Mouse (Mus musculus): ENCODE results near the gene Btbd6.

The Btbd6 gene

DNA sequence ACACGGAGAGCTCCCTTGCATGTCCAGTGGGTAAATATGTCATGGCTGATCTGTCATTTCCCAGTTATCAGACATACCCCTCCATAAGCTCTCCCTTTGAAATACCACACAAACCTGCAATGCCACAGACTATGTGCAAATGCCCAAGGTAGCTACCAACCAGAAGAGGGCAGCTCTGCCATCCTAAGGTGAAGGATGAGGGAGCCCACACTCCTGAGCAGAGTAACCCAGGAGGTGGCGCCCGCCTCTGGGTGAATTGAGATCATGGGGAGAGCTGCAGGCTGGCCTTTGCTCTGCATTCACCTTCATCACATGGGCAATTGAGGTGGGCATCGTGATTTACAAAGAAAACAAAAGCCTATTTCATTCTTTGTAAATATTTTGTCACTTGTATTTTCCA, 28.7 kb downstream of the Btbd6 start:
- in situ Hi-C loops (cut with MboI, MseI) = no loop called here

DNA sequence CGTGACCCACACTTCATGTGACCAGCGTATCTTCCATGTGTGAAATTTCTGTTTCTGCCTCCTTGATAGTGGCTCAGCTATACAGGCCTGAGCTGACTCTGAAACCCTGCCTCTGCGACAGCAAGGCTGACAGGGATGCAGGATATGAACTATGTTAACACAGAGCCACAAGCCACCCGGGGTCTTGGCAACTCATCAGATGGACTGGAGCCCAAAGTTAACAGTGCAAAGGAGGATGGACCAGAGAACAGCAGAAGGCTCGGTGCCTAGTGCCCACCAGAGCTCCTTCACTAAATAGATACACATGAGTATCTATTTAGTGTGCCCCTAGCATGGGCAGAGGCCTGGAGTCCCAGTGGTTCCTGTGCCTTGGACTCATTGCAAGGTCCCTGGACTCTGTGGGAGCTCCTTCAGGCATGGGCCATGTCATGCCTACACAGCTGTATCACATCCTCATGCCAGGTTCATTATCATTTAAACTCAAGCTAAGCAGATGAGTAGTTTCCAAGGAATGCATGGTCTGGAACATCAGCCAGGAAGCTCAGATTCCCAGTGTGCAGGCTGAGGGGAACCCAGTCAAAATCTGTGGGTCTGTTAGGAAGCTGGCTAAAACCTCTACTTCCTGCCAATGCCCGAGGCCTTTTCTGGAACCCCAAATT, 35.5 kb downstream of the Btbd6 start:
- in situ Hi-C loops (cut with MboI, MseI) = no loop called here

DNA sequence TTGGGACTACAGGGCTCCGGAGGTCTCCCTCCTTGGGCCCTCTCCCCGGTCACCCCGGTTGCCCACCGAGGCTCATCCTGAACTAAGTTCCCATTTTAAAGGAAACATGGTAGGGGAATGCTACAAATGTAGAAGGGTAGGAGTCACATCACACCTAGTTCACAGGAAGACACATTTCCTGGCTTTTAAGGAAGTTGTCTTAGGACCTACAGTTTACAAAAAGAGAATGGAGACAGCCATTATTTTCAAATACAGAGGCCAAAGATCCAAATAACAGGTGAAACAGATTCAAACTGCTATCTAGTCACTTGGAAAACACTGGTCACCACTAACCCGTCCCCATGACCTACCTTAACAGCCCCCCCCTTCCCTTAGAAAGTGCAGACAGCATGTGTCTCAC, 36.2 kb downstream of the Btbd6 start:
- in situ Hi-C loops (cut with MboI, MseI) = no loop called here

DNA sequence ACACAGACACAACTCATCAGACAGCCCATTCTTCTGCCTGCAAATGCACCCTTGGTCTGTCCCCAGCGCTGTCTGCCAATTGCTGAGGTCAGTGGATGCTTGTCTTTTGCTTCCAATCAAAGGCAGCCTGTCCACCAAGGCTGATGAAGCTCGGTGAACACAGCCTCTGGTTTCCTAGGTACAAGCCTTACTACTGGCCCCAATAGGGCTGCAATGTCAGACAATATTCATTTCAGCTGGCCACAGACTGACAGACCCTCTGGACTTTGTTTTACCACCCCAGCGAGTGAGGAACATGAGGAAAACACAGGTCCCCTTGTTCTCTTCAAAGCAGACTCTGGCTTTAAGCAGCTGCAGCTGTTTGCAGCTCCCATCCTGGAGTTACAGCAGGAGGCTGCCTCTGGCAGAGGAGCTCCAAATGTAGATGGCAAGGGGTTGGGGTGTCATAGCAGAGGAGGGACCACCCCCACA, 36.8 kb downstream of the Btbd6 start:
- in situ Hi-C loops (cut with MboI, MseI) = no loop called here

DNA sequence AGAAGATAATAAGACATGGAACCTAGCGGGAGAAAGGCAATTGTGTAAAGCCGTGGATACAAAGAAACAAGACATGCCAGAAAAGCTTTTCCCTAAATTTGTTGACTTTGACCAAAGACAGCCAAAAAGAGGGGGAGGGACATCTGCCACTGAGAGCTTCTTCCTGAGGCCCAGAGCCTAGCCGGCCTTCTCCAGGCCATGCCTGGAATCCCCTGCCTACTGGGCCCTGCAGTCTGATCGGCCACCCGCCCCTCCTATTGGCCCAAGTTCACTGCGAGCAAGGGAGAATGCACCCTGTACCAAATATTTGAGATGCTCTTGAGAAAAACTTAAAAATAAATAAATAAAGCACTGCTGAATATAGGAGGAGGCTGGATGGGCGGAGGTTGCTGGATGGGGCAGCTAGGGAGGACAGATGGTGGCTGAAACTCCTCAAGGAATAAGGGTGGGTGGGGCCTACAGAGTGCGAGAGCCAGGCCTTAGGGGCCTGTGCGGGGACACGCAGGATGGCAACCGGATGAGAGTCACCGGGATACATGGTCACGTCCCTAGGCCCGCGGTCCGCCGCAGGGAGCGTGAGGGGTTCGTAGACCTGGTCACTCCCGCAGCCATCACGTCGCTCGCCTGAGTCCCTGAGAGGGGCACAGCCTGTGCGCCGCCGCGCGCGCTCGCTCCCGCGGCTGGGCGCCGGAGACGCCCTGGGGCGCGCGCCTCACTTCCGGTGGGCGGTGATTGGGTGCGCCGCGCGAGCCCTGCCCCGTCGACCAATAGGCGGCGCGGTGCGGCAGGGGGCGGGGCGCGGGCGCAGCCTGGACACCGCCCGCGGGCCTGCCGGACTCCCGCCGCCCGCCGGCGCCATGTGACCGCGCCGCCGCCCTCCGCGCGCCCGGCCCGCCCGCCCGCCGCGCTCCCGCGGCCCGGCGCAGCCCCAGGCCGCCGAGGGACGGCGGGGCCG, 37.6 kb downstream of the Btbd6 start, which contains the start of gene Pacs2:
Gene Pacs2 (plus strand): TSS at position 905 of the 955 bp plus-strand sequence.
- in situ Hi-C loops (cut with MboI, MseI) = no loop called here

DNA sequence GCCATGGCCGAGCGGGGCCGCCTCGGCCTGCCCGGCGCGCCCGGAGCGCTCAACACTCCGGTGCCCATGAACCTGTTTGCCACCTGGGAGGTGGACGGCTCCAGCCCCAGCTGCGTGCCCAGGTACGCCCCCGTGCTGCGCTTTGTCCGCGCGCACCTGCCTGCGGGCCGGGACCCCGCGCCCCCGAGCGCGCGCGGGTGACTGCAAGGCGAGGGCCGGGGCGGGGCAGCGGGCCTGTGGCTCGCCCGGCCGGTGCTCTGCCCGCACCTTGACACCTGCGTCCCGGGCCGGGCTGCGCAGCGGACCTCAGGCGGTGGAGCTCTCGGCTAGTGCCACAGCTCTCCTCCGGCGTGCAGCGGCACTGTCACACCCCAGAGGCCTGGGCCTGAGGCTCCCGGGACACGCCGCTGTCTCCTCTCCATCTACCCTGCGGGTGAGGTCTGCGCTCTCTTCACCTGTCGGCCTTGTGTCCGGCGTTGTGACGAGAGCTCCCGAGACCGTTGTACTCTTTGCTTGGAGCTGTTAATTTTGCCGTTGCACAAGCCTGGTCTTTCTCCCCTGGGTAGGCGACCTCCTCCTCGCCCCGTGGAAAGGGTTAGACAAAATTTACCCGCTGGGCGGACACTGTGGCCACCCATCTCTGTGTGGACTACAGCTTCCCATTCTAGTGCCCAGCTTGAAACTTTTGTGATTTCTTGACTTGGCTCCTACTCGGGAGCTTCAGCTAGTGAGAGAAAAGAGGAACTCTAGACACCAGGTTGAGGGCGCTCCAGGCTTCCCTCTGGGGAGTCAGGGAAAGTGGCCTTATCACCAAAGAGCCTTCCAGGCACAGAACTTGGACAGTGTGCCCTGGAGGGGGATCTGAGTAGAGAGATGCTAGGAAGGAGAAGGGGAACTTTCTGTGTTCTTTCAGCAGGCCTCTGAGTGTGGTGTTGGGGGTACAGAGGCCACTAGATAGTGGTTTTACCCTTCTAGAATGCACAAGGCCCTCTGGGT, 38.6 kb downstream of the Btbd6 start:
- in situ Hi-C loops (cut with MboI, MseI) = no loop called here

DNA sequence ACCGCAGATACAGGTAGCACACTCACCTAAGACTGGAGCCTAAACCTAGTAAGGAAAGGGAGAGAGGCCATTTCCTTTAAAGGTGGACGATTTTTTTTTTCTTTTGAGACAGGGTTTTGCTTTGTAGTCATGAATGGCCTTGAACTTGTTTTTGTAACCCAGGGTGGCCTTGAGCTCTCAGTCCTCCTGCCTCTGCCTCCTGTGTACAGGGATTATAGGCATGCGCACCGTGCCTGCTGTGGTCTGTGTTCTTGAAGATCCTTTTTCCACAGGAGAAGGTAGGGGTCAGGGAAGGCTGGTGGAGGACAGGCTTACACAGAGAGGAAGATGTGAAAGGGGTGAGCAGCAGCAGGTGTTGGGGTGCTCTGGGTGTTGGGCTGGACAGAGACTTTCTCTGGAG, 39.7 kb downstream of the Btbd6 start:
- in situ Hi-C loops (cut with MboI, MseI) = no loop called here

DNA sequence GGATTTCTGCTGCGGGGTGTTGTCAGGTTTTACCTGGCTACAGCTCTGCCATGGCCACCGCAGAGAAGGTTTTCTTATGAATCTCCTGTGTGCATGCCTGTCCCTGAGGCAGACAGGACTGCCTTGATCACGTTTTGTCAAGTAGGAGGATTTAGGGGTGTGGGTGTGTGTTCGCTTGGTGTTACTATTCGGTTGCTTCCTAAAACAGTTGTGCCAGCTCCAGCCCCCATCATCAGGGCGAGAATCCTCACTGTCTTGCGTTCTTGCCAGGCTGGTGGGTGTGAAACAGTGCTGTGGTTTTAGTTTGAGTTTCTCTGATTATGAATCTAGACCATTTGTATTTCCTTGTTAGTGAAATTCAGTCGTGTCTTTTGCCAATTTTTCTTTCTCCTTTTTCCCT, 40.7 kb downstream of the Btbd6 start:
- in situ Hi-C loops (cut with MboI, MseI) = no loop called here

DNA sequence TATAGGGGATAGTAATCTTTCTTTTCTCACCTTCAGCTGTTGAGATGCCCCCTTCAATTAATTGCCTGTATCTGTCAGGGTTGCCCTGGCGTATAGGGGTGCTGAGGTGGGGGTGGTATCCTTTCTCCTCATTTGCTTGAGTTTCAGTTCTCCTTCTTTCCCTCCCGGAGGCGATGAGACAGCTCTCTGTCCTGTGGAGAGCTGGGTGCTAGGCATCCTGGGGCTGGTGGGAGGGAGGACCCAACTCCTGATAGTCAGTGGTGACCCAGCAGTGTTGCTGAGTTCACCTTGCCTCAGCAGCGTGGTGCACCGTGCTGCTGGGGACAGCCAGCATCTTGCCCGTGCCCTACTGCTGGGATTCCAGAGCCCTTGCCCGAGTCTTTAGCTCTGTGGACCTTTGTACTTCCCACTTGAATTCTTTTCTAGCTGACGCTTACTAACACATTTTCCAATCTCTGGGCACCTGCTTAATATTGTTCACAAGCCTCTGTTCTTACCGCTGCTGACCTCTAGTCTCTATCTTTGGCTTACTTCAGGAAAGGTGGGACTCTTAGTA, 41.2 kb downstream of the Btbd6 start:
- in situ Hi-C loops (cut with MboI, MseI) = no loop called here

DNA sequence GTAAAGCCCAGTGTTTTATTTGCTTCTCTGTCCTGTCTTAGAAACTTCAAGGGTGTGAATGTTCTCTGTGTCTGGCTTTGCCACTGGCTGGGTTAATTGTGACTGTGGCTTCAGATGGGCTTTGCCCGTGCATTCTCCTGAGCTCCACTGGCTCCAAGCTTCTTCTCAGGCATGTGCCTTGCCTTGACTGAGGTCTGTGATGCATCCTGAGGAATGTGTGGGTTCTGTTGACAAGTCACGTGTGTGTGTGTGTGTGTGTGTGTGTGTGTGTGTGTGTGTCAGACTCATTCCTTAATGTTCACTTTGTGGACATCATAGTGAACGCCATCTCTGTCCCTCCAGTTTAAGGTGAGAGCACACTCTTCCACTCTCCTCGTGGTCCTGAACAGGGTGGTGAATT, 42.5 kb downstream of the Btbd6 start:
- in situ Hi-C loops (cut with MboI, MseI) = no loop called here

DNA sequence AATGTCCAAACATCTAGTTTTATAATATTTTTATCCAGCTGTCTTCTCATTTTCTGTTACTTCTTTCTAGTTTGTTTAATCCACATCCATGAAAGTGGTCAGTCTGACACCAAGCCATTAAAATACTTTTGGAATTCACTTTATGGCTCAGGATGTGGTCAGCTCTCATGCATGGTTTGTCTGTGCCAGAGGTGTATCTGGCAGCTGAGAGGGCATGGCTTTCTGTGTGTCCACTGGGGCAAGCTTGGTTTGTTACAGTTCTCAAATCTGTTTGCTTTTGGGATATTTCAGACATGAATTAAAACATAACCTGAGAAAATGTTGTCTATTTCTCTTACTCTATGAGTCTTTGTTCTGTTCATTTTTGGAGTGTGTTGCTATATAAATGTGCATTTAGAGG, 45.2 kb downstream of the Btbd6 start:
- in situ Hi-C loops (cut with MboI, MseI) = no loop called here

DNA sequence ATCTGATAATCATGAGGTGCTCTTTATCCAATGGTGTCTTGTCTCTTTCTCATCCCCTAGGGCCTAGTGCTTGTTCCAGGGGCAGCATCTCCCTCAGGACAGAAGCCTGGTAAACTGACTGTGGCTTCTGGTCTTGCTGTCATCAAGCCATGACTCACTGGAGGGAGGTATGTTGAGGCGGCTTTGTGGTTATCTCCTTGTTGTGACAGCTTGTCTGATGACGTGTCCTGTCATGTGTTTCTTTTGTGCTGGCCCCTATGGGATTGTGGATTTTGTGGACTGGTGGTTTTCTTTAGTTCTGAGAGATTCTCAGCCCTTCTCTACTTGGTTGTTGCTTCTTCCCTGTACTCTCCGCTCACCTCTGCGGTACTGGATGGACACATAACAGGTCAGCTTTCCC, 46.8 kb downstream of the Btbd6 start:
- in situ Hi-C loops (cut with MboI, MseI) = no loop called here

DNA sequence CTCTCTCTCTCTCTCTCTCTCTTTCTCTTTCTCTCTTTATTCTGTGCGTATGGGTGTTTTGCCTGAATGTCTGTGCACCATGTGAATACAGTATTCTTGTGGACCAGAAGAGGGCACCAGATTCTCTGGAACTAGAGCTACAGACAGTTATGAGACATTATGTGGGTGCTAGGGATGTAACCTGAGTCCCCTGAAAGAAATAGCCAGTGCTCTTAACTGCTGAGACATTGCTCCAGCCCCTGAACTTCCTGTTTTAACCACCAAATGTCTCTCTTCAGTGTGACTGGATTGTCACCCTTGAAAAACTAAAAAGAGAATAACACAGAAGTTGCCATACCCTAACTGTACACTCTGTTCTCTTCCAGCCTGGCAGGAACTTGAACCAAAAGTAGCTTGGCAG, 50.3 kb downstream of the Btbd6 start:
- in situ Hi-C loops (cut with MboI, MseI) = no loop called here

DNA sequence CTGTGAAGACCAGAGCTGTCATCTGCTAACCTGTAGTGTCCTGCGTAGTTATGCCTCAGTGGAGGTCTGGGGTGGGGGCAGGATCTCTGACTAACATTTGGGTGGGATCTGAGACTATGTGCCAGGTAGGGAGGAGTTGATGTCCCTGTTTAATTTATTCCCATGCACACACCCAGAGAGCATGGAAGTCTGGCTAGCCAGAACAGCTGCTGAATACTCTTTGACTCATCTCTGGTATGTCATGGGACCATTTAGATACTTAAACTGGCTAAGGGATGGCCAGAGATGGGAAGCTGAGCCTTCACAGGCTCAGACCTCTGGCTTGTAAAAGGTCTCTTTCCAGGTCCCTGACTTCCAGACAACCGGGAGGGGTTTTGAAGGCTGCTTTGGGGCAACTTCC, 51.2 kb downstream of the Btbd6 start:
- in situ Hi-C loops (cut with MboI, MseI) = no loop called here

DNA sequence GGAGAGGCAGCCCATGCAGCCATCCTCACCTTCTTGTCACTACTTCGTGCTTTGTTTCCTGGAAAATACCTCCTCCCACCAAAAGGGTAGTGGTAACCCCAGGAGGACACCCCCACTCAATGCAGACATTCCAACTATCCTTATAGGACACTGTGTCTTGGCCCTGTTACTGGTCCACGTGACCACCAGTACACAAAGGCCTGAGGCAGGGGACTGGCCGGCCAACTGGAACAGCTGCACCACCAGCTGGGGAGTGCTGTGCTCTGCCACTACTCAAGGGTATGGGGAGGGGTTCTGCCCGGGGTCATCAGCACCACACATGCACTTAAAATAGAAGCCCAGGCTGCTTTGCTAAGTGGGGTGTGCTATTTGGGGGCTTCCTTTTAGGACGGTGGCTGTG, 51.8 kb downstream of the Btbd6 start:
- in situ Hi-C loops (cut with MboI, MseI) = no loop called here
